Mouse (Mus musculus): ENCODE data around the gene Fgfrl1.
"Not testable (repeated sequence)": the region's sequence is repeated elsewhere in the genome, so short reads cannot be mapped to it uniquely, and the experiment has no call there.

Gene Fgfrl1

GRCm38 (mm10) chr5:108701341-108702021 is 9.3 kb downstream of the Fgfrl1 start:
- DNase-seq (ENCODE audit: low spot score), result no peak

- no peak for DNase-seq (ENCODE audit: low spot score)
These were observed 11.8 kb downstream of the Fgfrl1 start for GRCm38 (mm10) chr5:108703754-108704626.

- DNase-seq (ENCODE audit: low spot score), result no peak
These were observed 15.6 kb downstream of the Fgfrl1 start for GRCm38 (mm10) chr5:108707758-108708157.

- DNase-seq (ENCODE audit: low spot score), result no peak
These were observed 16.2 kb downstream of the Fgfrl1 start for GRCm38 (mm10) chr5:108708419-108708818.

DNA sequence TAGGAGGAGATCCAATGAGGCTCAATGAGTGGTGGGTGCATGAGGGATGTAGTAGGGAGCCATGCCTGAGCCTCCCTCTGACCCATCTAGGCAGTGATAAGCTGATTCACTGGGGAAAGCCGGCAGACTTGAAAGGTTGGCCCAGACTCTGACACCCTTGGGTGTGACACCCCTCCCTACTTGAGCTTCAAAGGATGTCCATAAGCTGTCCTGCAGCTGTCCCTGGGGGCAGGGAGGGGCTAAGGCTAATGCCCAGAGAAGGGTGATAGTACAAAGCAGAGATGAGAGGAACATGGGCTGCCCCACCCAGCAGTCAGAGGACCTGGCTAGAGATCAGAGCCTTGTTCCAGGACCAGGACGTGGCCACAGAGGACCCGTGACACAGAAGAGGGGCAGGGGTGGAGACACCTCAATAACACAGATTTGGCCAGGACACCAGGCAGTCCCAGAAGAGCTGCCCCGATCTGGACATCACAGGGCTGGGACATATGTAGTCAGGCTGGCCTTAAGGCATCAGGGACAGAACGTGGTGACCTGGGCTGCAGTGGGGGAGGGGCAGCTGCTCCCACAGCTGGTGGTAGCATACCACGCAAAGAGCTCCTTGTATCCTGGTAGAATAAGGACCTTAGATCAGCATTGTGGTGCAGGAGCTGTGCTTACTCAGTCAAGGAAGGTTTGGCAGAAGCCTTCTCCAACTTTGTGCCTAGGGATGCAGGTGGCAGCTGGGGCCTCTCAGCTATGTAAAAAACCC is 17.0 kb downstream of the Fgfrl1 start:
- no peak for DNase-seq (ENCODE audit: low spot score)

DNA sequence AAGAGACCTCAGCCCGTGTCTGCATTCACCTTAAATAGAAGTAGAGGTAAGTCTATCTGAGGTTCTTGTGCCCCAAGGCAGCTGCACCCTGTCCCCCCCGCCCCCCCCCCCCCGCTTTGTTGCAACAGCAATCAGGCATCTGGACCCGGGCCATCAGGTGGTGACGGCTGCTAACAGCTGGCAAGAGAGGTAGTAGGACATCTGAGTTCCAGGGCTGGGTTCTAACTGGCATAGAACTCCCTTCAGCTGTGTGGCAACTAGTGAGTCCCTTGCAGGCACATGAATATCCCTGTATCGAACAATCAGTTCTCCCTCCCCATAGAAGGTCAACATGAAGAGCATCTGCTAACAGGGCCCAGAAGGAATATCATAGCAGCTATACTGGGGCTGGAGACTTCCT is 19.8 kb downstream of the Fgfrl1 start:
- DNase-seq (ENCODE audit: low spot score), result no peak

DNA sequence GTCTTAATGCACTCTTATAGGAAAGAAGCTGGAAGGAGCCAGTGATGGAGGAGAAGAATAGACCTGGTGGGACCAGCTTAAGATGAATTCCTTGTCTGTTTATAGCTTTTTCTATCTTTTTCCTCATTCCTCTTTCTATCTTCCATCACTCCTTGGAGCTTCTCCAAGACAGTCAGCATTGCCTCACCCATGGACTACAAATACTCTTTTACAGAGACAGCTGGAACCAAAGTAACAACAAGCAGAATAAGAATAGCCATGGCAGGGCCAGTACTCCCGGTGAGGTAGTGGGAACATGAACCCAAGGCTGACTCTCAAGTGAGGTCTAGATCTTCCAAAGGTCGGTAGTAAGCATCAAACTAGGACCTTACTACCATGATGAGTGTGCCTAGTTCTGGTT is 20.9 kb downstream of the Fgfrl1 start:
- no peak for DNase-seq (ENCODE audit: low spot score)

DNA sequence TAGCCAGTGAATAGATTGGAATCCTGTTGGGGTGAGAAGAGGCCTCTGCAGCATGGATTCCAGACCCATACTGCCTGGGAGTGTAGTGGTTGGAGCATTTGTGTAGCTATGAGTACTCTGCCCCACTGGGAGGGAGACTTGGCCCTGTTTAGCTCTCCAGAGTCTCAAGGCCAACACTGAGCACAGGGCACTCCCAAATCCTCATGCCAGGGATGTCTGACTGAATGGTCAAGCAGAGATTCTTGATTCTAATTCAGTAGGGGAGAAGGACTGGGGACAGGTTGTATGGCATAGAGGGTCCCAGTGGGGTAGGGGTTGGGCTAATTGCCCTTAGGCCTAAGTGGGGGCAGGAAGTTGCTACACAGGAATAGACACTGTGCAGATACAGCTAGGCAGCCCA is 21.5 kb downstream of the Fgfrl1 start:
- no peak for DNase-seq (ENCODE audit: low spot score)

DNA sequence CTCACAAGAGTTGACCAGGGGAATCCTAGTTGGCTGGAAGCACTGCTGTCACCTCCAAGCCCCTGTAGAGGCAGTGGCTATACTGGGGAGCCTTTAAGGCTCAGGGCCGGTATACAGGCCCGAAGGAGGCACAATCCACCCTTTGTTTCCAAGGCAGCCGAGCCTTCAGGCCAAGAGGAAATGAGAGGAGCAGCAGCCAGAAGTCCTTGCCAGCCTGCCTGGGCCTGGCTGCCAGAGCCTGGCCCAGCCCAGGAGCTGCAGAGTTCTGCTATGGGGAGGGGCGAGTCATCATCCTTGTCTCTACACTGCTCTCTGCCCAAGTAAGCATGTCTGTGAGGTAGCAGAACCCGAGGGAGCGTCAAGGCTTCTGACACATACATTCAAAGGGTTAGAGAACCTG is 22.0 kb downstream of the Fgfrl1 start:
- DNase-seq (ENCODE audit: low spot score), result no peak

- no peak for DNase-seq (ENCODE audit: low spot score)
These were observed 23.8 kb downstream of the Fgfrl1 start for GRCm38 (mm10) chr5:108715974-108716373.

DNA sequence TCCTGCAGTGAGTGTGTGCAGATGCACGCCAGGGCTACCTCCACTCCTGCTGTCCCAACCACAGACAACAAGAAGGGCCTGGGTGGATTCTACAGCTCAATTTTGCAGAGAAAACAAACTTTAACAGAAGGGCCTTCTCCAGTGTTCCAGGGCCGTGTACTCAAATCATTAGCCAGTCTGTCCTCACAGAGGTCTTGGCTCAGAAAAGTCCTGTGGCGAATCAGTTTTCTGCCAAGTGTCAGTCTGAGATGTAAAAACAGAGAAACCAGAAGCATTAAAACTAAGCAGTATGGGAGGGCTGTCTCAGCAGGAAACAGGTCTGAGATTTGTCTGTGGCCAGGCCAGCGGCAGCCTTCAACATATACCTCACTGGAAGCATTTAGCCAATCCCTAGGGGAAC is 25.9 kb downstream of the Fgfrl1 start:
- no peak for DNase-seq (ENCODE audit: low spot score)

DNA sequence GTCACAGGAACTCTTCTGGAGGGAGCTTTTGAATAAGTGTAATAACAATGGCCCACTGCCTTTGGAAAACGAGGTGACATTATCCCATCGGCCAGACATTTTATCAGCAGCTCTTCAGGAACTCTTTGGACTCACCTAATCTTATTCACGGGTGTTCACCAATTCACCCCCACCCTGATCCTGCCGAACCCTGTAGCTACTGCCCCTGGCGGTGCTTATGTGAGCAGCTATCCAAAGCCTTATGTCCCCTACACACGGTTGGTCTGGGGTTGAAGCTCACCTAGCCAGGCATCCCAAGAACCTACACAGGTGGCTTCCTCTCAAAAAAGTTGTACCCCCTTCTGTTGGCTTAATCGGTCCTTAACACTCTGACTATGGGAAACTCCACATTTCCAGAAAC is 27.6 kb downstream of the Fgfrl1 start:
- DNase-seq (ENCODE audit: low spot score), result no peak

- no peak for DNase-seq (ENCODE audit: low spot score)
These were observed 31.8 kb downstream of the Fgfrl1 start for GRCm38 (mm10) chr5:108724006-108724405.

DNA sequence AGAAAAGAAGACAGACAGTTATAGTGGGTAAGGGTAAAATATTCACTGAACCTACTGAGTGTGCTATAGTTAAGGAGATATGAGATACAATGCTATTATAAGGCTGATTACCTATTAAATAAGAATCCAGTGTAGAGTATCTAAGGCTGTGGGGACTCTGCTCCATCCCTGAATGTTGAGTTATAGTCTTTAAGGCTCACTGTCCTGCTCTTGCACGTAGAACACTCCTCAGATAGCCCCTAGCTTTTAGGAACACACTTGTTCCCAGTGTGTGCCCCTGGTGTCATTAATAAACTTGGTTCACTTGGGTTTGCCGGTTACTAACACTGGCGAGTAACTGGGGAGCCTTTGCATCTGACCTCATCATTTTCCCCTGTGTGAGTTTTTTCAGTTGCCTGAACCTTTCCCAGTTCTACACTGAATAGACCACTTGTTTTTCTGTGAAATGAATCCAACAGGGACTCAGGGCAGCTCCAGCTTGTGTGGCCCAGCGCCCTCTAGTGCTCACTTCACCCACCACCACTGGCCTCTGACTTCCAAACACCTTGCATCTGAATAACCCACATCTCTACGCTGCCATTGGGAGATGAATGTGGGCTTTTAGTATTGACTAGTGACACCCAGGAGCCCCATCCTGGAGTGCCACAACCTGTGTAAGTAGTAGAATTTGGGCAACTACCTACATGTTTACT is 34.5 kb downstream of the Fgfrl1 start:
- no peak for DNase-seq (ENCODE audit: low spot score)

DNA sequence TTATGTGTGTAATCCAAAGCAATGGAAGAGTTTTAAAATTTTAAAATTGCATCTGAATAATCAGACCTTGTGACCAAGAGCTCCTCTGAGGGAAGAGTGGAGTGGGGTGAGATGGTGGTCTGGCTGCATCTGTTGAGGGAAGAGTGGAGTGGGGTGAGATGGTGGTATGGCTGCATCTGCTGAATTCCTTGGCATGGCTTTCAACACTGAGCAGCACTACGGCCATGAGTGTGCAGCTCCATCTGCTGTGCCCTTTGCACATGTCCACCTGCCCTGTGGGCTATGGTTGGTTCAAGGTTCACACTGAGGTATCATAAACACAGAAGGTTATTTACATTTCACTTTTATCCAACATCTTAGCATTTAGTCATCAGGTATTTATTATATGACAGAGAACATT is 35.2 kb downstream of the Fgfrl1 start:
- no peak for DNase-seq (ENCODE audit: low spot score)

- DNase-seq (ENCODE audit: low spot score), result no peak
These were observed 49.7 kb downstream of the Fgfrl1 start for GRCm38 (mm10) chr5:108741844-108742243.

GRCm38 (mm10) chr5:108742596-108742995 is 50.4 kb downstream of the Fgfrl1 start:
- DNase-seq (ENCODE audit: low spot score), result no peak

GRCm38 (mm10) chr5:108743856-108744255 is 51.7 kb downstream of the Fgfrl1 start:
- no peak for DNase-seq (ENCODE audit: low spot score)

DNA sequence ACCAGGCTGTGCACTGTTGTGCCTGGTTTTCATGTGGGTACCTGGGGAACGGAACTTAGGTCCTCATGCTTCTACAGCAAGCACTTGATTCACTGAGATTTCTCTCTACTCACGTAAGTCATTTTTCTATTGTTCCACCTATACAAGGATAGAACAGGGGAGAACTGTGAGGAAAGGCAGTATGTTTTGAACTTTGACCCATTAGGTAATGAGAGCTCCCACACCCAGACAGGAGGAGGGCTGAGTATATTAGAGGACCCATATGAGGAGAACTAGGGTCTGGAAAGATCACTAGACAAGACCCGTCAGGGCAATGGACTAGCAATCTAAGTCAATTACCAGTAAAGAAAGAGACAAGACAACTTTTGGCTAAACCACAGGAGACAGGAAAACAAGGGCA is 52.4 kb downstream of the Fgfrl1 start:
- no peak for DNase-seq (ENCODE audit: low spot score)

DNA sequence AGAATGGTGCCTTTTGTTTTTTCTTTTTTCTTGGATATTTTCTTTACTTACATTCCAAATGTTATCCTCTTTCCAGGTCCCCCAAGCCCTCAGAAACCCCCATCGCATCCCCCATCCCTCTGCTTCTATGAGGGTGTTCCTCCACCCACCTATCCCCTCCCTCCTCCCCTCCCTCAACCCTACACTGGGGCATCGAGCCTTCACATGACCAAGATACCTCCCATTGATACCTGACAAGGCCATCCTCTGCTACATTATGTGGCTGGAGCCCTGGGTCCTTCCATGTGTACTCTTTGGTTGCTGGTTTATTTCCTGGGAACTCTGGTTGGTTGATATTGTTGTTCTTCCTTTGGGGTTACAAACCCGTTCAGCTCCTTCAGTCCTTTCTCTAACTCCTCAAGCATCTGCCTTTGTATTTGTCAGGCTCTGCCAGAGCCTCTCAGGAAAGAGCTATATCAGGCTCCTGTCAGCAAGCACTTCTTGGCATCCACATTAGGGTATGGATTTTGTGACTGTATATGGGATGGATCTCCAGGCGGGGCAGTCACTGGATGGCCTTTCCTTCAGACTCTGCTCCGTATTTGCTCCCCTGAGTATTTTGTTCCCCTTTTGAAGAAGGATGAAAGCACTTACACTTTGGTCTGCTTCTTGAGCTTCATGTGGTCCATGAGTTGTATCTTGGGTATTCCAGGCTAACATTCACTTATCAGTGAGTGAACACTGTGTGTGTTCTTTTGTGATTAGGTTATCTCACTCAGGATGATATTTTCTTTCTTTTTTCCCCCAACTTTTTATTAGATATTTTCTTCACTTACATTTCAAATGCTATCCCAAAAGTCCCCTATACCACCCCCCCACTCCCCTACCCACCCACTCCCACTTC is 58.4 kb downstream of the Fgfrl1 start:
- DNase-seq (ENCODE audit: low spot score), result no peak

GRCm38 (mm10) chr5:108751258-108751657 is 59.1 kb downstream of the Fgfrl1 start:
- DNase-seq (ENCODE audit: low spot score), result not testable (repeated sequence)
